Mouse (Mus musculus) MEL (cell line): ENCODE measurements around the gene Evl. TPM values are rescaled to one million over a fixed set of nuclear protein-coding genes. Genes with fewer than 3 reads are reported as not detected.

Source experiments
- DNase-seq: peaks from one replicate; pipeline ENCODE4 v3.0.0; 2011; ENCODE audit warnings: low read depth, low spot score
- H3K27ac ChIP-seq: 2 replicates; pipeline ENCODE4 v1.5.1; 2012; ENCODE audit warnings: low read depth, mild to moderate bottlenecking, control low read depth, low read length, moderate library complexity; ENCODE audit not compliant: control insufficient read depth
- H3K27me3 ChIP-seq, 2 experiments: fragments of 150-350 bp in 1 of 2; sonication (generic) in 1 of 2; 2 replicates each; pipeline ENCODE4 v1.6.1; 2012; ENCODE audit warnings: low read length in 2 of 2, mild to moderate bottlenecking in 2 of 2, improper control_type of control experiment in 1 of 2, moderate library complexity in 1 of 2; ENCODE audit not compliant: insufficient read depth in 2 of 2, control insufficient read depth in 1 of 2
- H3K36me3 ChIP-seq, 2 experiments: 2 replicates each; pipeline ENCODE4 v1.6.1; 2012 to 2014; ENCODE audit warnings: low read length in 2 of 2, improper control_type of control experiment in 1 of 2, inconsistent platforms in 1 of 2, mild to moderate bottlenecking in 1 of 2; ENCODE audit not compliant: insufficient read depth in 2 of 2, control insufficient read depth in 1 of 2
- H3K4me1 ChIP-seq, 2 experiments: fragments of 150-350 bp in 1 of 2; sonication (generic) in 1 of 2; 2 replicates each; pipeline ENCODE4 v1.6.1; 2012; ENCODE audit warnings: low read length in 2 of 2, improper control_type of control experiment in 1 of 2, mild to moderate bottlenecking in 1 of 2; ENCODE audit not compliant: insufficient read depth in 2 of 2, control insufficient read depth in 1 of 2
- H3K4me3 ChIP-seq, 2 experiments: fragments of 150-350 bp in 1 of 2; sonication (generic) in 1 of 2; 2 replicates each; pipeline ENCODE4 v1.5.1; 2012; ENCODE audit warnings: low read depth in 2 of 2, low read length in 2 of 2, mild to moderate bottlenecking in 2 of 2, moderate library complexity in 2 of 2, control low read depth in 1 of 2, improper control_type of control experiment in 1 of 2; ENCODE audit not compliant: control insufficient read depth in 1 of 2, insufficient read depth in 1 of 2
- H3K79me2 ChIP-seq: 2 replicates; pipeline ENCODE4 v1.6.1; 2012; ENCODE audit warnings: mild to moderate bottlenecking, low read length, moderate library complexity; ENCODE audit not compliant: control insufficient read depth, poor library complexity, insufficient read depth
- H3K9ac ChIP-seq: 2 replicates; pipeline ENCODE4 v1.6.1; 2012; ENCODE audit warnings: low read depth, mild to moderate bottlenecking, control low read depth, low read length, moderate library complexity; ENCODE audit not compliant: control insufficient read depth, poor library complexity, severe bottlenecking
- H3K9me3 ChIP-seq: fragments of 150-350 bp; sonication (generic); replicated peaks from 2 replicates; pipeline ENCODE4 v1.6.1; 2012; ENCODE audit warnings: mild to moderate bottlenecking, low read length, improper control_type of control experiment, moderate library complexity; ENCODE audit not compliant: insufficient read depth
- CHD1 ChIP-seq: IDR thresholded peaks from 2 replicates; pipeline ENCODE4 v1.6.1; 2012; ENCODE audit warnings: low read depth, mild to moderate bottlenecking, inconsistent platforms, low read length, improper control_type of control experiment
- CTCF ChIP-seq, 3 experiments: IDR thresholded peaks in 2 of 3; conservative IDR thresholded peaks in 1 of 3; 2 replicates each; pipeline ENCODE4 v1.5.1; 2011 to 2012; ENCODE audit warnings: low read length in 3 of 3, low read depth in 2 of 3, mild to moderate bottlenecking in 2 of 3, improper control_type of control experiment in 1 of 3, inconsistent platforms in 1 of 3, mixed read lengths in 1 of 3, moderate library complexity in 1 of 3; ENCODE audit not compliant: control insufficient read depth in 1 of 3, insufficient read depth in 1 of 3, poor library complexity in 1 of 3, severe bottlenecking in 1 of 3
- ETS1 ChIP-seq: IDR thresholded peaks from 2 replicates; pipeline ENCODE4 v1.6.1; 2012; ENCODE audit warnings: low read depth, mild to moderate bottlenecking, inconsistent platforms, low read length, improper control_type of control experiment, moderate library complexity
- JUND ChIP-seq: IDR thresholded peaks from 2 replicates; pipeline ENCODE4 v1.6.1; 2011; ENCODE audit warnings: low read depth, mild to moderate bottlenecking, improper control_type of control experiment, low read length
- MAFK ChIP-seq: IDR thresholded peaks from 2 replicates; pipeline ENCODE4 v1.6.1; 2011; ENCODE audit warnings: low read depth, mild to moderate bottlenecking, low read length, improper control_type of control experiment, borderline replicate concordance
- MAX ChIP-seq: IDR thresholded peaks from 2 replicates; pipeline ENCODE4 v1.6.1; 2011; ENCODE audit warnings: low read length, improper control_type of control experiment
- MEF2A ChIP-seq: IDR thresholded peaks from 2 replicates; pipeline ENCODE4 v1.6.1; 2014; ENCODE audit warnings: low read depth, mild to moderate bottlenecking, inconsistent platforms, low read length, improper control_type of control experiment; ENCODE audit not compliant: poor library complexity, insufficient replicate concordance, severe bottlenecking; ENCODE audit errors: extremely low read depth
- MXI1 ChIP-seq: IDR thresholded peaks from 2 replicates; pipeline ENCODE4 v1.6.1; 2011; ENCODE audit warnings: mild to moderate bottlenecking, low read depth, low read length, improper control_type of control experiment
- MYC ChIP-seq: IDR thresholded peaks from 2 replicates; pipeline ENCODE4 v1.6.1; 2011; ENCODE audit warnings: low read depth, mild to moderate bottlenecking, low read length, improper control_type of control experiment, moderate library complexity
- NELFE ChIP-seq: IDR thresholded peaks from 2 replicates; pipeline ENCODE4 v1.6.1; 2011; ENCODE audit warnings: low read depth, low read length, improper control_type of control experiment
- POLR2A ChIP-seq, 2 experiments: IDR thresholded peaks; 2 replicates each; pipeline ENCODE4 v1.6.1; 2011 to 2012; ENCODE audit warnings: low read length in 2 of 2, mild to moderate bottlenecking in 2 of 2, control low read depth in 1 of 2, improper control_type of control experiment in 1 of 2, low read depth in 1 of 2, moderate library complexity in 1 of 2; ENCODE audit not compliant: control insufficient read depth in 1 of 2, insufficient read depth in 1 of 2, poor library complexity in 1 of 2
- POLR2AphosphoS5 ChIP-seq: IDR thresholded peaks from 2 replicates; pipeline ENCODE4 v1.6.1; 2012; ENCODE audit warnings: low read depth, borderline replicate concordance, mild to moderate bottlenecking, inconsistent platforms, low read length, moderate library complexity, mixed read lengths
- RAD21 ChIP-seq: IDR thresholded peaks from 2 replicates; pipeline ENCODE4 v1.6.1; 2011; ENCODE audit warnings: mild to moderate bottlenecking, low read depth, low read length, improper control_type of control experiment
- SMC3 ChIP-seq: IDR thresholded peaks from 2 replicates; pipeline ENCODE4 v1.6.1; 2011; ENCODE audit warnings: low read depth, low read length, improper control_type of control experiment
- TAL1 ChIP-seq: IDR thresholded peaks from 2 replicates; pipeline ENCODE4 v1.6.1; 2012; ENCODE audit warnings: mild to moderate bottlenecking, inconsistent platforms, low read length, moderate library complexity, mixed read lengths
- TBP ChIP-seq: IDR thresholded peaks from 2 replicates; pipeline ENCODE4 v1.8.0; 2011; ENCODE audit warnings: low read depth, low read length, improper control_type of control experiment
- UBTF ChIP-seq: IDR thresholded peaks from 2 replicates; pipeline ENCODE4 v1.6.1; 2012; ENCODE audit warnings: low read depth, mild to moderate bottlenecking, inconsistent platforms, low read length, improper control_type of control experiment, moderate library complexity, borderline replicate concordance; ENCODE audit not compliant: insufficient read depth
- USF1 ChIP-seq: IDR thresholded peaks from 2 replicates; pipeline ENCODE4 v1.6.1; 2014; ENCODE audit warnings: low read depth, mild to moderate bottlenecking, inconsistent platforms, low read length, improper control_type of control experiment, moderate library complexity
- USF2 ChIP-seq, 2 experiments: IDR thresholded peaks; 2 replicates each; pipeline ENCODE4 v1.6.1; 2011 to 2012; ENCODE audit warnings: improper control_type of control experiment in 2 of 2, low read length in 2 of 2, borderline replicate concordance in 1 of 2, inconsistent platforms in 1 of 2, low read depth in 1 of 2, mild to moderate bottlenecking in 1 of 2; ENCODE audit not compliant: insufficient read depth in 1 of 2
- ZMIZ1 ChIP-seq: IDR thresholded peaks from 2 replicates; pipeline ENCODE4 v1.6.1; 2012; ENCODE audit warnings: low read depth, mild to moderate bottlenecking, inconsistent platforms, low read length, improper control_type of control experiment, moderate library complexity
- ZNF384 ChIP-seq: IDR thresholded peaks from 2 replicates; pipeline ENCODE4 v1.6.1; 2012; ENCODE audit warnings: low read depth, mild to moderate bottlenecking, inconsistent platforms, low read length, improper control_type of control experiment
- polyA plus RNA-seq, 2 experiments: library from polyadenylated mRNA; stranded (reverse) in 1 of 2; unstranded in 1 of 2; fragments of >175 nt in 1 of 2; fragments of >200 nt in 1 of 2; gene quantifications; 2 replicates each; pipeline versions ENCODE4 v1.2.1 to v1.2.4; 2012; ENCODE audit warnings: low replicate concordance in 2 of 2, low read depth in 1 of 2; ENCODE audit not compliant: insufficient read length in 2 of 2, insufficient read depth in 1 of 2, missing spikeins in 1 of 2
- total RNA-seq: library from RNA; depleted of rRNA; stranded (reverse); fragments of 300-350 nt; gene quantifications from 2 replicates; pipeline ENCODE4 v1.2.3, GENCODE M21; 2012

Gene Evl
- total and polyA plus RNA-seq, 3 experiments, result not detected

DNA sequence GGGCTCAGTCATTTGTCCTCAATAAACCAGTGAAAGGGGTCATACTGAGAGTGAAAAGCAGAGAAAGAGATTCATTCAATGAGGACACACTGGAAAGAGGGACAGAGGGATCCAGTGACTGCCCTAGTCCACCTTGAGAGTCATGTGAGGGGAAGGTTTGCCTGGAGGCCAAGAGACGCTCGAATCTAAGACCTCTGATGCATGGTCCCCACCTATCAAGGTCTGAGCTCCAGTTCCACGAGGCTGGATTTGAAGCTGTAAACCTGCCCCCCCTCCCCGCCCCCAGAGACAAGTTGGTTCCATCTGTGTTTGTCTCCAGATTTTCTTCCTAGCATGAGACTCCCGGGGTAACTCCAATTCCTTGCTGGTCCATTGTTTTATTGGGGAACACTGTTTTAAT is 161.3 kb downstream of the Evl start:
- H3K4me1 ChIP-seq, result no peaks in the 10 kb centered on the region
- no peak overlapping the region for H3K27ac ChIP-seq
- no peaks in the 10 kb centered on the region for H3K27me3 ChIP-seq
- no peaks in the 10 kb centered on the region for H3K36me3 ChIP-seq
- no peaks in the 10 kb centered on the region for H3K9me3 ChIP-seq
- no peak overlapping the region for H3K9ac ChIP-seq
- no peaks in the 10 kb centered on the region for H3K79me2 ChIP-seq
- H3K4me3 ChIP-seq, result no peak overlapping the region
- TF ChIP-seq RAD21 (no peak), SMC3 (no peak), MYC (no peak), ZMIZ1 (no peak), MAX (no peak), JUND (no peak), CTCF (IDR thresholded peaks at IDR 0.05 in 2 of 3, conservative IDR thresholded peaks at IDR 0.05 in 1 of 3; ENCODE audit: control insufficient read depth in 1 of 3, insufficient read depth in 1 of 3, low read depth in 2 of 3, low read length in 3 of 3, poor library complexity in 1 of 3, severe bottlenecking in 1 of 3) (no peak)
- no peak for DNase-seq

DNA sequence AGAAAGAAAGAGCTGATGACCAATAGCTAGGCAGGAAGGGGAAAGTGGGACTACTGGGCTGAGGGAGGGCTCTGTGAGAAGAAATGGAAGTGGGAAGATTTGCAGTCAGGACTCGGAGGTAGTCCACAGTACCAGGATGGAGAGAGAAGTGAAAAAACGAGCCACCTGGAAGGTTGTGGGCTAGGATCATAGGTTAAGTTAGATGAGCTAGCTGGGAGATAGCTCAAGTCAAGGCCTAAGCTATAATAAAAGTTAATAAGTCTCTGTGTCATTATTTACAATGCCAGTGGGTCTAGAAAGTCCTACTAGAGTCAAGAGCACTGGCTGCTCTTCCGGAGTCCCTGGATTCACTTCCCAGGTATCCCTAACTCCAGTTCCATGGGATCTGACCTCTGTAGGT is 164.0 kb downstream of the Evl start:
- no peaks in the 10 kb centered on the region for H3K27me3 ChIP-seq
- TF ChIP-seq UBTF, result no peak
- TF ChIP-seq ZNF384, result no peak
- no peak for TF ChIP-seq ETS1
- TF ChIP-seq CHD1, result no peak
- TF ChIP-seq TAL1, result no peak
- TF ChIP-seq MAFK, result no peak
- TF ChIP-seq MEF2A, result no peak
- no peak for TF ChIP-seq POLR2A (IDR thresholded peaks at IDR 0.05; ENCODE audit: control insufficient read depth in 1 of 2, insufficient read depth in 1 of 2, low read depth in 1 of 2, low read length in 2 of 2, poor library complexity in 1 of 2)
- no peak for TF ChIP-seq MXI1
- no peak for TF ChIP-seq JUND
- no peak for TF ChIP-seq MAX
- TF ChIP-seq NELFE, result no peak
- TF ChIP-seq SMC3, result no peak
- no peak for TF ChIP-seq USF1
- TF ChIP-seq TBP, result no peak
- no peak for TF ChIP-seq POLR2AphosphoS5
- TF ChIP-seq CTCF (IDR thresholded peaks at IDR 0.05 in 2 of 3, conservative IDR thresholded peaks at IDR 0.05 in 1 of 3; ENCODE audit: control insufficient read depth in 1 of 3, insufficient read depth in 1 of 3, low read depth in 2 of 3, low read length in 3 of 3, poor library complexity in 1 of 3, severe bottlenecking in 1 of 3), result no peak
- no peak for TF ChIP-seq USF2 (IDR thresholded peaks at IDR 0.05; ENCODE audit: borderline replicate concordance in 1 of 2, insufficient read depth in 1 of 2, low read depth in 1 of 2, low read length in 2 of 2)
- TF ChIP-seq MYC, result no peak
- H3K9ac ChIP-seq, result no peak overlapping the region
- H3K4me1 ChIP-seq, result no peaks in the 10 kb centered on the region
- no peak overlapping the region for H3K4me3 ChIP-seq
- no peak for DNase-seq
- H3K36me3 ChIP-seq, result no peaks in the 10 kb centered on the region
- H3K27ac ChIP-seq, result no peak overlapping the region
- no peaks in the 10 kb centered on the region for H3K9me3 ChIP-seq
- H3K79me2 ChIP-seq, result no peaks in the 10 kb centered on the region
